Mouse (Mus musculus) forebrain, embryonic 12.5 days (tissue): ENCODE data around the gene Dmrt1. TPM values are rescaled to one million over a fixed set of nuclear protein-coding genes. Genes with fewer than 3 reads are reported as not detected.
A peak's percentile ranks its signal among the peaks of the same experiment; 100 is the strongest.

Experiments
- ATAC-seq: fragments of 200-750 bp; cut with Nextera tagmentation; 2 replicates; pipeline ENCODE4 v1.8.0; 2017; ENCODE audit warnings: moderate TSS enrichment; ENCODE audit not compliant: low FRiP score
- H3K27ac ChIP-seq: fragments of 300-500 bp; sonication (generic); 2 replicates; pipeline ENCODE4 v1.5.1; 2016; ENCODE audit warnings: mild to moderate bottlenecking
- H3K27me3 ChIP-seq: fragments of 300-500 bp; sonication (generic); 2 replicates; pipeline ENCODE4 v1.6.1; 2016; ENCODE audit warnings: mild to moderate bottlenecking
- H3K36me3 ChIP-seq: fragments of 300-500 bp; sonication (generic); replicated peaks from 2 replicates; pipeline ENCODE4 v1.6.1; 2016; ENCODE audit warnings: mild to moderate bottlenecking
- H3K4me1 ChIP-seq: fragments of 300-500 bp; sonication (generic); 2 replicates; pipeline ENCODE4 v1.6.1; 2016
- H3K4me2 ChIP-seq: fragments of 300-500 bp; sonication (generic); 2 replicates; pipeline ENCODE4 v1.6.1; 2016; ENCODE audit warnings: mild to moderate bottlenecking, moderate library complexity
- H3K4me3 ChIP-seq: fragments of 300-500 bp; sonication (generic); replicated peaks from 2 replicates; pipeline ENCODE4 v1.5.1; 2016; ENCODE audit warnings: mild to moderate bottlenecking
- H3K9ac ChIP-seq: fragments of 300-500 bp; sonication (generic); 2 replicates; pipeline ENCODE4 v1.6.1; 2016; ENCODE audit warnings: mild to moderate bottlenecking
- H3K9me3 ChIP-seq: fragments of 300-500 bp; sonication (generic); 2 replicates; pipeline ENCODE4 v1.6.1; 2016
- WGBS: fragments of 180-500 bp; shearing (Covaris S2); methylation state at CpG from one replicate; pipeline ENCODE4 v1.1.7; 2016; 5-methylcytosine and 5-hydroxymethylcytosine counted together
- polyA plus RNA-seq: library from polyadenylated mRNA; unstranded; fragments of >200 nt; fragmentation: Nextera tagmentation; extraction: Ambion mirVana; gene quantifications from 2 replicates; pipeline ENCODE4 v1.2.1, GENCODE M21; 2016

Dmrt1 gene
- polyA plus RNA-seq, 1 experiment from 2014 or later, result 1.5 TPM

DNA sequence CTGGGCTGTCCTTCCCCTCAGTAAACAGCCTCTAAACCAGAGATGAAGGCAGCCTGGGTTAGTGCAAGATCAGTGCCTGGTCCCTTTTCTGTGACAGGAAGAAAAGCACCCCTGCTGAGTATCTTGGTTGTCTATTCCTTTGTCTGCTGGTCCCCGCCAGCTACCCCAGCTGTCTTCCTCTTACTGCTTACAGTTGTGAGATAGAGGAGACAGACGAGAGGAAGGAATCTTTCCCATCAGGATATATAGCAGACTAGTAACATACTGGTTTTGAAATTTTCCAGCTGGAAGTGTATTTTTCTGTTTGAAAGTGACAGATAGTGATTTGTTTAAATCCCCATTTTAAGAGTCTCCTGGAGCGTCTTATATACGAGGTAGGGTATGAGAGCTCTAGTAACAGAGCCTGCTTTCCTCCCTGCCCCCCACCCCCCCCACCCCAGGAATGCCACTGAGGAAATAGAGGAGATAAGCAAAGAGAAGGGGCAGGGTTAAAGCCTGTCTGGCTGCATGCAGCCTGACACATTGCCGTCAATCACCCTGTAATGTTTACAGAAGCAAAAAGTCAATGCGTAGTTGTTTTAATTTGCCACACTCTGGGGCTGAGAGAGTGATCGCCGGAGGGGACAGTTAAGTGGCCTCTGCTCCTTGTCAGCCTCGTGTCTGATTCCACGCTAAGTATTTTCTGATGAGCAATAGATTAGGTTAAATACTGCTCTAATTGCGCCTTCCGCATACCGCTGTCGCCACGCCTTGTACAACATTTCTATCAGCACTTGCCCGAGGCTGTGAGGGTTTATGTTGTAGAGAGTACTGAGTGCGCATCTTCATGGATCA, 69.8 kb downstream of the Dmrt1 start:
- 13% methylated on average over 17 of the region's 17 CpGs for WGBS
- peaks cover 37% of the 10 kb centered on the region for H3K27me3 ChIP-seq
- no peaks in the 10 kb centered on the region for H3K36me3 ChIP-seq
- no peaks in the 10 kb centered on the region for H3K9me3 ChIP-seq
- H3K9ac ChIP-seq, result no peak overlapping the region
- no peak overlapping the region for H3K27ac ChIP-seq
- H3K4me2 ChIP-seq, result peak overlapping the region; percentile 23
- no peak for ATAC-seq
- H3K4me1 ChIP-seq, result peaks cover 20% of the 10 kb centered on the region
- no peak overlapping the region for H3K4me3 ChIP-seq

DNA sequence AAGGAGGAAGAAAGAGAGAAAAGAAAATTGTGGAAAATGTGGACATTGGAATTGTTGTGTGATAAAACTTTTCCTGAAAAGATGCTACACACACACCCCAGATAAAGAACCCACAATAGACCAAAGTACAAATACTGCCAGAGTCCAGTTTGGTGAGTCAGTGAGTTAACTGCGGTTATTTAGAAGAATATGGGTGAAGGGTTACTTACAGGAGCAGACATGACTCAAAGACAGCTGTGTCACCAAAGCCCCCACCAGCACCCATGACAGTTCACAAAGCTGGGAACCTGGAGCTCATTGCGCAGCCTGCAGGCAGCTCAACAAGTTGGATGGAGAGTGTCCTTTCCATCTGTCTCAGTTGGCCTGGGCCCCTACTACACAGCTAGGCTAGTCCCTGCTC, 72.9 kb downstream of the Dmrt1 start:
- 98% methylated on average over 2 of the region's 2 CpGs for WGBS
- Histone ChIP-seq H3K4me2 (no peak overlapping the region), H3K4me1 (peaks cover 20% of the 10 kb centered on the region), H3K27ac (no peak overlapping the region), H3K9ac (no peak overlapping the region), H3K36me3 (no peaks in the 10 kb centered on the region), H3K4me3 (no peak overlapping the region), H3K9me3 (no peaks in the 10 kb centered on the region), H3K27me3 (peaks cover 25% of the 10 kb centered on the region)
- no peak for ATAC-seq

DNA sequence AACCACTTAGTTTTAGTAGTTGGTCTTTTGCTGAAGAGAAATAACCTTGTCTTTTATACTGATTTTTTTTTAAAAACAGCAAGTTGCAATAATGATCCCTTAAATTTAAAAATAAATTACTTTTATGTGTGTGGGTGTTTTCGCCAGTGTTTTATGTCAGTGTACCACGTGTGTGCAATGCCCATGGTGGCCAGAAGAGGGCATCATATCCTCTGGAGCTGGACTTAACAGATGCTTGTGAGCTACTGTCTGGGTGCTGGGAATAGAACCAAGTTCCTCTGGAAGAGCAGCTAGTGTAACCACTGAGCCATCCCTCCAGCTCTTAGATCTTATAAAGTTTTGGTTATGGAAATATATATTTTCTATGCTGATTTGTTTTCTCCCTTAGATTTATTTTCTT, 74.0 kb downstream of the Dmrt1 start:
- Histone ChIP-seq H3K9me3 (no peaks in the 10 kb centered on the region), H3K27me3 (peaks cover 18% of the 10 kb centered on the region), H3K4me1 (peaks cover 15% of the 10 kb centered on the region), H3K9ac (no peak overlapping the region), H3K4me3 (no peak overlapping the region), H3K27ac (no peak overlapping the region), H3K4me2 (no peak overlapping the region), H3K36me3 (no peaks in the 10 kb centered on the region)
- no peak for ATAC-seq
- WGBS, result 90% methylated on average over 2 of the region's 2 CpGs

DNA sequence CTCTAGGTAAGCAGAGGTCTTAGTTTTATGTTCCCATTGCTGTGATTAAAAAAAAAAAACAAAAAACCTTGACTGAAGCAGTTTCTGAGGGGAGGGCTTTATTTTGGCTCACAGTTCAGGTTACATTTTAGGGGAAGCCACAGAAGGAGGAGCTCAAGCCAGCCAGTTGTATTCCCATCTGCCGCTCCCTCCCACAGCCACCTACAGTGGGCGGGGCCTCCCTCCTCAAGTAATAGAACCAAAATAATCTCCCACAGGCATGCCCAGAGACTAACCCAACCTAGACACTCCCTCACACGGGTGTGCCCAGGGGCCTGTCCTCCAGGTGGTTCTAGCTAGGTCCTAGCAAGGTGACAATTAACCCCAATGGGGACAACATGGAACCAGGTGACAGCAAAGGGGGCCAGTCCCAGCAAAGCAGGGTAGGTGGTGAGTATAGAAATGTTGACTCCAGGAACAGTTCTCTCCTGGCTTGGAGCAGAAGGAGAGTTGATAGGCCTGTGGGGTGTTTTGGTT, 92.4 kb downstream of the Dmrt1 start:
- 54% methylated on average over 3 of the region's 3 CpGs for WGBS
- Histone ChIP-seq H3K9me3 (no peaks in the 10 kb centered on the region), H3K4me2 (no peak overlapping the region), H3K9ac (no peak overlapping the region), H3K4me1 (no peaks in the 10 kb centered on the region), H3K27ac (peak overlapping the region; percentile 33; the same call in 1 of the 2 replicates), H3K36me3 (no peaks in the 10 kb centered on the region), H3K4me3 (no peak overlapping the region), H3K27me3 (peaks cover 57% of the 10 kb centered on the region)
- peak; percentile 45; the same call in 1 of the 2 replicates for ATAC-seq

DNA sequence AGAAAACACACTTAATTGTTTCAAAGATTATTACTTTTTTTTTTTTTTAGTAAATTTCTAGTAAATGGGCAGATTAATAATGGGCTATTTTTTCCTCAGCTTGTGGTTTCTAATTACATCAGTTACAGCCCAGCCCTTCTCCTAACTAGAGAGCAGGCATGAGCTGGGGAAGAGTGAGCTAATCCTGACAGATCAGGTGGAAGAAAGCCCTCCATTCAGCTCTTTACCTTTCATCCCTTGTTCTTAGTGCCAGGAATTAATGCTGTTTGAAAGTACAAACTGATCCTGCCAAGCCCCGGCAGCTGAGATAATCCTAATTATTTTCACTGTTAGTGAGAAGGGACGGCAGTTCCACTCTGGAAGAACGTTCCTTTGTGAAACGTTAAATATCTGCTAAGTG, 93.2 kb downstream of the Dmrt1 start:
- ATAC-seq, result peak; percentile 81; the same call in 1 of the 2 replicates
- peaks cover 65% of the 10 kb centered on the region for H3K27me3 ChIP-seq
- no peak overlapping the region for H3K4me2 ChIP-seq
- 0 out of 2 replicates have a peak overlapping the region, but pooled peaks have one; percentile 62 for H3K27ac ChIP-seq
- no peak overlapping the region for H3K4me3 ChIP-seq
- no peaks in the 10 kb centered on the region for H3K9me3 ChIP-seq
- 2% methylated on average over 4 of the region's 4 CpGs for WGBS
- no peak overlapping the region for H3K9ac ChIP-seq
- H3K4me1 ChIP-seq, result 0 out of 2 replicates have a peak, but pooled peaks cover 3% of the 10 kb centered on the region
- no peaks in the 10 kb centered on the region for H3K36me3 ChIP-seq

DNA sequence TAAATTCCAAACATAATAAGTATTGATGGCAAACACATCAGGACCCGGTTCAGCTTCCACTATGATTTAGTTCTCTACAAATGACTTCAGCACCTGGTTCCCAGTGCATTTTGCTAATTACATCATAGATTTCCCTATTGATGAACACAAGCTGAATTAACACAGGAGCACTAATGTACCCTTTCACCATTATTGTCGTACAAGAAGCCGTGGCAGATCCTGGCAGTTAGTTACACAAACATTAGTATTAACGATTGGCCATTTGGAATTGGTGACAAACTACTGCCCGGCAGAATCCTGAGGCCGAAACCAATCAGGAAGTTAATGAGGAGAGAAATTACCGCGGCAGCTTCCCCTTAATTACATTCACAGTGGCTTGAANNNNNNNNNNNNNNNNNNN, 96.5 kb downstream of the Dmrt1 start:
- 4% methylated on average over 8 of the region's 8 CpGs for WGBS
- H3K9ac ChIP-seq, result no peak overlapping the region
- ATAC-seq, result no peak
- H3K4me2 ChIP-seq, result no peak overlapping the region
- no peaks in the 10 kb centered on the region for H3K9me3 ChIP-seq
- peaks cover 87% of the 10 kb centered on the region for H3K27me3 ChIP-seq
- no peak overlapping the region for H3K27ac ChIP-seq
- no peaks in the 10 kb centered on the region for H3K36me3 ChIP-seq
- H3K4me3 ChIP-seq, result no peak overlapping the region
- H3K4me1 ChIP-seq, result peaks cover 22% of the 10 kb centered on the region

DNA sequence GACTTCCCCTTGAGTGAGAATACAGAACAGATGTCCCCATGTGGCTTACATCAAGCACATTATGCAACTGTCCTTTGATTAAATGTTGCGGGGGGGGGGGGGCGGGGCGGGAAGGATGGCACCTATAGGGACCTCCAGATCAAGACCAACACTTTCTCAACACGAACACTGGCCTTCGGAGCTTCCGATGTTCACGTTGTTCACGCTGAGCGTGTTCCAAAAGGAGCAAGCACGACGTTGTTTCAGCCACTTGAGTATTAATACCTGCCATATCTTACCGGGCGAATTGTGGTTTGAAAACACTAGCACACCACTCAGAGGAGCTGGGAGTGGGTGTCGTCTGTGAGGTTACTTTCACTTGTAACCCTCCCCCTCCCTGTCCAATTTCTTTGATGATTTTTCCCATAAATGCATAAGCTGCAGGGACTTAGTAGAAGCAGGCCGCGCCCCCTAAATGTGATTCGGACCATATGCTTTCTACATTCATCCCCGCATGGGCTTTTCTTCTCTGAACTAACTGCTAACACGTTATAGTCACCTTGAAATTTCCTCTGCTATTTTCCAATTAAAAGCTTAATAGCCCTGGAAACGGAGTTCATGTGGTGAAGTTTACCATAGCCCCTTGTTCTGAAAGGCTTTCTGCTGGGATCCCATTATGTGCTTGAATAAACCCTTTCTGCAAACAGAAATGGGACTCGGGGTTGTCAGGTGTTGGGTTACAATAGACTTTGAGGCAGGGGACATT, 102.2 kb downstream of the Dmrt1 start:
- H3K4me3 ChIP-seq, result peak overlapping the region; percentile 13; the same call in 1 of the 2 replicates
- ATAC-seq, result peak; percentile 63

DNA sequence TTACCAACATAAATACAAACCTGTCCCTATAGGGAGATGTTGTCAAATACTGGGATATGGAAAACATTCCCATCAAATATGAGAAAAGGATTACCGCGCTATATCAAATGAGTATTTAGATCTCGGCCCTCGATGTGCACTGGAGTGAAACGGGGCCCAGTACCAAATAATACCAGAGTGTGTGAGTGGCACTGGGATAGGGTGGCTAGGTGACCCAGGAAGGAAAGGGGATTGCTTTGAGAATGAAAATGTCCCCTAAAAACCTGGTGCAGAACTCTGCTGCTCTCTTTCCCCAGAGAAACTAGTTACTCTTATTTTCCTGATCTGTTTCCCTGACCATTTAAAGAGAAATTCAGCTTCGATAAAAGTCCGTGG, 102.8 kb downstream of the Dmrt1 start:
- peak overlapping the region; percentile 59; the same call in 1 of the 2 replicates for H3K4me3 ChIP-seq
- H3K27me3 ChIP-seq, result peaks cover 87% of the 10 kb centered on the region
- peak overlapping the region; percentile 59 for H3K4me2 ChIP-seq
- no peaks in the 10 kb centered on the region for H3K9me3 ChIP-seq
- peak; percentile 45; the same call in 1 of the 2 replicates for ATAC-seq
- WGBS, result under 1% methylated on average over 7 of the region's 7 CpGs
- peaks cover 46% of the 10 kb centered on the region for H3K4me1 ChIP-seq
- H3K27ac ChIP-seq, result peak overlapping the region; percentile 75
- H3K36me3 ChIP-seq, result no peaks in the 10 kb centered on the region
- 0 out of 2 replicates have a peak overlapping the region, but pooled peaks have one; percentile 47 for H3K9ac ChIP-seq

More for the DNA sequence above, 102.2 kb downstream of the Dmrt1 start:
- H3K27ac ChIP-seq, result peak overlapping the region; percentile 83
- no peaks in the 10 kb centered on the region for H3K9me3 ChIP-seq
- peaks cover 48% of the 10 kb centered on the region for H3K4me1 ChIP-seq
- WGBS, result under 1% methylated on average over 21 of the region's 21 CpGs
- peak overlapping the region; percentile 51 for H3K4me2 ChIP-seq
- H3K36me3 ChIP-seq, result no peaks in the 10 kb centered on the region
- H3K9ac ChIP-seq, result no peak overlapping the region
- H3K27me3 ChIP-seq, result peaks cover 87% of the 10 kb centered on the region

DNA sequence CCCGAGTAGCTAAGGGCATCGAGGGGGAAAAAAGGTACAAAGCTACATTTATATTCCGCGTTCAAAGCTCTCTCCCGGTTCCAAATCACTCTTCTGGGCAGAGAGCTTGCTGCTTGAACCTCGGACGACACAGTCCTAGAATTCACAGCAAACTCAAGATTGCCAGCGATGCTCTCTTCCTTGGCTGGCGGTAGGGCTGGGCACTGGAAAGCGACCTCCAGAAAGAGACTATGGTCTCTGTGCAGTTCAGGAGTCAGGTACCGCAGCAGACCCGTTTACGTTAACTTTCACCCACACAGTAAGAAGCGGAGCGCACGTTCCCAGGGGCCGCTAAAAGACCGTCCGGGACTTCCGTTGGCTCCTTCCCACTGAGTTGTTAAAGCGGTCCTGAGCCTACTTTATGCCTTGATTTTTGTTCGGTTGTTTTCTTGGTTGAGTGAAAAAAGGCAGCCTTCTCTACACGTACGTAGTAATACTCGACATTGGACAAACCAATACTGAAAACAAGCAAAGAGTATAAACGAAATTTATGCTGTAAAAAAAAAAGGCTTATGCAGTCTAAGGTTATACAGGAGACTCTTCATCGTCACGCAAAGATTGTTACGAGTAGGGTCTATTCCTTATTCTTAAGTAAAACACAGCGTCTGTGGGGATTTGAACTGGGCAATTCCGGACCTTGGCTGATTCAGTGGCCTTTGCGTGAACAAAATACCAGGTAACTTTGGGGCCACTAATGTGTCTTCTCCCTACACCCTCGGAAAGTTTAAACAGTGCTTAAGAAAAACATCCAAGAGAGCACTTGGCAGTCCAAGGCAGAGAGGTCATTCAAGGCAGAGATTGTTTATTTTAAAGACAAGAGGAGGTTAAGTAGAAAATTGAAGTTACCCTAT, 103.8 kb downstream of the Dmrt1 start:
- Histone ChIP-seq H3K4me2 (peak overlapping the region; percentile 59), H3K9me3 (no peaks in the 10 kb centered on the region), H3K4me3 (peak overlapping the region; percentile 59), H3K27me3 (peaks cover 90% of the 10 kb centered on the region), H3K9ac (peak overlapping the region; percentile 47), H3K36me3 (no peaks in the 10 kb centered on the region), H3K27ac (peak overlapping the region; percentile 93), H3K4me1 (peaks cover 50% of the 10 kb centered on the region)
- under 1% methylated on average over 33 of the region's 33 CpGs for WGBS
- ATAC-seq, result no peak

DNA sequence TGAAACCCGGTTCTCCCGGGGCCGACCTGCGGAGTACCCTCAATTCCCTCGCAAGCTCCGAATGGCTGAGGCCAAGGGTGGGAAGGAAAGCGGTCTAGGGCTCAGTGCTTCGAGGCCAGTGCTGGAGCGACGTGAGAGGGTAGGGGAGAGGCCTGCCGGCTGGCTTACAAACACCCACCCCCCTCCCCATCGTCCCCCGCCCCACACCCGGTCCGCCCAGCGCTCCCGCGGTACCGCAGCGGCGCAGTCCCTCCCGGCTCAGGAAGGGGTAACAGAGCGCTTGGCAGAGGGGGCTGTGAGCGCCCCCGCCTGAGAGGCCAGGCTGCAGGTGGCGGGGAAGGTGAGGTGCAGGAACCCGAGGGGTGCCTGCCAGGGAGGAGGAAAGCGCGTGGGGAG, 104.6 kb downstream of the Dmrt1 start, which contains the start of gene Dmrt3:
TSS of gene Dmrt3 (plus strand) at position 287 of the 396 bp plus-strand sequence.
- peak; percentile 59; the same call in 1 of the 2 replicates for ATAC-seq
- H3K36me3 ChIP-seq, result no peaks in the 10 kb centered on the region
- peaks cover 48% of the 10 kb centered on the region for H3K4me1 ChIP-seq
- peak within 1 kb of the TSS; percentile 93 for H3K27ac ChIP-seq
- peaks cover 91% of the 10 kb centered on the region for H3K27me3 ChIP-seq
- H3K9ac ChIP-seq, result peak within 1 kb of the TSS; percentile 85
- WGBS, result 1% methylated on average over 29 of the region's 29 CpGs
- peak within 1 kb of the TSS; percentile 59 for H3K4me2 ChIP-seq
- peak within 1 kb of the TSS; percentile 59 for H3K4me3 ChIP-seq
- H3K9me3 ChIP-seq, result no peaks in the 10 kb centered on the region

DNA sequence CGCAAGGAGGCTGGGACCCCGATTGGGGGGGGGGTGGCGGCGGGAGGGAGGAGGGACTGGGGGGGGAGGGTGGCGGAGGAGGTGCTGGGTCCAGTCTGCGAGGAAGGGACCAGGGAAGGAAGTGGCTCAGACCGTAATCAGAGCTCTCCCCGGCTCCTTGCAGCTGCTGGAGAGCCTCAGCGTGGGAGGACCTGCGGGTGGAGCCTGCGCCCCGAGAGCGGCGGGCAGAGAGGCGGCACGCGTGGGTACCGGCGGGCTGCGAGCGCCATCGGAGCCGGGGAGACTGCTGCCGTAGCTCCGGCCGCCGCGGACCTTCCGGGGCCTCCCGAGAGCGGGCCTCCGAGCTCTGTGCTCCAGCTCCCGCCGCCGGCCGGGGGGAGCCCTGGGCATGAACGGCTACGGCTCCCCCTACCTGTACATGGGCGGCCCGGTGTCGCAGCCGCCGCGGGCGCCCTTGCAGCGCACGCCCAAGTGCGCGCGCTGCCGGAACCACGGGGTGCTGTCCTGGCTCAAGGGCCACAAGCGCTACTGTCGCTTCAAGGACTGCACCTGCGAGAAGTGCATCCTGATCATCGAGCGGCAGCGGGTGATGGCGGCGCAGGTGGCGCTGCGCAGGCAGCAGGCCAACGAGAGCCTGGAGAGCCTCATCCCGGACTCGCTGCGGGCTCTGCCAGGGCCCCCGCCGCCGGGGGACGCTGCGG, 105.1 kb downstream of the Dmrt1 start:
- peak overlapping the region; percentile 85 for H3K9ac ChIP-seq
- H3K36me3 ChIP-seq, result no peaks in the 10 kb centered on the region
- peak overlapping the region; percentile 59 for H3K4me2 ChIP-seq
- H3K4me3 ChIP-seq, result peak overlapping the region; percentile 59
- peaks cover 91% of the 10 kb centered on the region for H3K27me3 ChIP-seq
- WGBS, result under 1% methylated on average over 57 of the region's 71 CpGs
- no peaks in the 10 kb centered on the region for H3K9me3 ChIP-seq
- peaks cover 43% of the 10 kb centered on the region for H3K4me1 ChIP-seq
- peak overlapping the region; percentile 93 for H3K27ac ChIP-seq
- ATAC-seq, result peak; percentile 57; the same call in 1 of the 2 replicates
